Comparison of ENCODE assay signal across 26 mouse cellular contexts in genomic region chr10:78727876-78728275, GRCm38 (mm10). TPM values are rescaled to one million over a fixed set of nuclear protein-coding genes. Genes with fewer than 3 reads are reported as not detected.
A peak's percentile ranks its signal among the peaks of the same experiment; 100 is the strongest.
DNase-seq lines count a peak whose midpoint lies in the region; ATAC-seq lines count a peak whose summit lies in the region.
"Had no signal": no experiment of that assay in that cellular context is flagged by ENCODE, and none has a peak within 500 bp of the region (broad histone marks: within the 10 kb centered on the region; RNA-seq: fewer than 3 reads in every experiment).

No protein-coding gene starts in this region.

- no peak overlapping the region for H3K4me2 ChIP-seq in forebrain, embryonic 15.5 days (replicated peaks)
- no peak overlapping the region for H3K4me2 ChIP-seq in forebrain, embryonic 12.5 days
- H3K4me2 ChIP-seq in lung, embryonic 15.5 days: no peak overlapping the region
- no peak overlapping the region for H3K4me2 ChIP-seq in forebrain, embryonic 16.5 days (ENCODE audit: low read length)
- H3K4me2 ChIP-seq: embryonic facial prominence, embryonic 12.5 days; embryonic facial prominence, embryonic 15.5 days; heart, embryonic 12.5 days; heart, embryonic 15.5 days; hindbrain, embryonic 13.5 days; intestine, embryonic 15.5 days had no signal

- peak; percentile 77 for ATAC-seq in forebrain, embryonic 15.5 days (replicated peaks)
- ATAC-seq in forebrain, embryonic 12.5 days (ENCODE audit: low FRiP score): no peak
- ATAC-seq in lung, embryonic 15.5 days (ENCODE audit: borderline replicate concordance, extremely low read depth, low FRiP score, low TSS enrichment): no peak
- peak; percentile 79 for ATAC-seq in forebrain, embryonic 16.5 days
- ATAC-seq: CD4-positive, CD25-positive, alpha-beta regulatory T cell, adult 4 months; hindbrain, embryonic 16.5 days; intestine, embryonic 15.5 days had no signal

- H3K9ac ChIP-seq in forebrain, embryonic 15.5 days (replicated peaks): no peak overlapping the region
- no peak overlapping the region for H3K9ac ChIP-seq in forebrain, embryonic 12.5 days
- no peak overlapping the region for H3K9ac ChIP-seq in lung, embryonic 15.5 days
- H3K9ac ChIP-seq in forebrain, embryonic 16.5 days (replicated peaks; ENCODE audit: low read depth, low read length): no peak overlapping the region
- H3K9ac ChIP-seq: embryonic facial prominence, embryonic 12.5 days; embryonic facial prominence, embryonic 15.5 days; heart, embryonic 12.5 days; heart, embryonic 15.5 days; hindbrain, embryonic 13.5 days; intestine, embryonic 15.5 days had no signal

- H3K27ac ChIP-seq in forebrain, embryonic 15.5 days (replicated peaks): peak overlapping the region; percentile 65
- no peak overlapping the region for H3K27ac ChIP-seq in forebrain, embryonic 12.5 days
- peak overlapping the region; percentile 33; the same call in 1 of the 2 replicates for H3K27ac ChIP-seq in lung, embryonic 15.5 days
- no peak overlapping the region for H3K27ac ChIP-seq in forebrain, embryonic 16.5 days (ENCODE audit: low read length)
- H3K27ac ChIP-seq: embryonic facial prominence, embryonic 12.5 days; embryonic facial prominence, embryonic 15.5 days; heart, embryonic 15.5 days; hindbrain, embryonic 10.5 days; hindbrain, embryonic 13.5 days; intestine, embryonic 15.5 days had no signal

- no peaks in the 10 kb centered on the region for H3K9me3 ChIP-seq in forebrain, embryonic 15.5 days
- H3K9me3 ChIP-seq in forebrain, embryonic 12.5 days: no peaks in the 10 kb centered on the region
- H3K9me3 ChIP-seq in lung, embryonic 15.5 days: no peaks in the 10 kb centered on the region
- H3K9me3 ChIP-seq in forebrain, embryonic 16.5 days (ENCODE audit: control insufficient read depth, low read length): no peaks in the 10 kb centered on the region
- H3K9me3 ChIP-seq: embryonic facial prominence, embryonic 12.5 days; embryonic facial prominence, embryonic 15.5 days; heart, embryonic 12.5 days; heart, embryonic 15.5 days; hindbrain, embryonic 10.5 days; hindbrain, embryonic 13.5 days; intestine, embryonic 15.5 days had no signal

- WGBS in forebrain, embryonic 15.5 days: 63% methylated on average over 5 of the region's 5 CpGs
- 88% methylated on average over 5 of the region's 5 CpGs for WGBS in forebrain, embryonic 12.5 days
- WGBS in lung, embryonic 15.5 days: 79% methylated on average over 5 of the region's 5 CpGs
- 67% methylated on average over 5 of the region's 5 CpGs for WGBS in forebrain, embryonic 16.5 days

- DNase-seq in lung, postnatal 25 days (ENCODE audit: low spot score): no peak
- no peak for DNase-seq in cerebellum, postnatal 25 days
- DNase-seq: adrenal gland, adult 2 months; adrenal gland, postnatal 14 days; cerebellum, adult 18-20 months; cerebellum, adult 9-10 months; cerebellum, postnatal 14 days; gastrocnemius, postnatal 10 days; gastrocnemius, postnatal 36 days; heart, postnatal 10 days; heart, postnatal 36 days; kidney, adult 11 months had no signal

- no peak overlapping the region for H3K4me3 ChIP-seq in forebrain, embryonic 15.5 days
- no peak overlapping the region for H3K4me3 ChIP-seq in forebrain, embryonic 12.5 days (replicated peaks)
- H3K4me3 ChIP-seq in lung, embryonic 15.5 days: no peak overlapping the region
- no peak overlapping the region for H3K4me3 ChIP-seq in forebrain, embryonic 16.5 days (replicated peaks; ENCODE audit: low read length)
- H3K4me3 ChIP-seq: embryonic facial prominence, embryonic 12.5 days; embryonic facial prominence, embryonic 15.5 days; heart, embryonic 12.5 days; heart, embryonic 15.5 days; hindbrain, embryonic 10.5 days; hindbrain, embryonic 13.5 days; intestine, embryonic 15.5 days had no signal

- H3K4me1 ChIP-seq in forebrain, embryonic 15.5 days: peaks cover 14% of the 10 kb centered on the region
- no peaks in the 10 kb centered on the region for H3K4me1 ChIP-seq in forebrain, embryonic 12.5 days
- H3K4me1 ChIP-seq in lung, embryonic 15.5 days: peaks cover 10% of the 10 kb centered on the region; the same call in 1 of the 2 replicates
- H3K4me1 ChIP-seq in forebrain, embryonic 16.5 days (replicated peaks; ENCODE audit: control insufficient read depth, insufficient read depth, low read length): peaks cover 14% of the 10 kb centered on the region
- H3K4me1 ChIP-seq: embryonic facial prominence, embryonic 12.5 days; embryonic facial prominence, embryonic 15.5 days; heart, embryonic 12.5 days; heart, embryonic 15.5 days; hindbrain, embryonic 10.5 days; intestine, embryonic 15.5 days had no signal

- no peaks in the 10 kb centered on the region for H3K27me3 ChIP-seq in forebrain, embryonic 15.5 days
- no peaks in the 10 kb centered on the region for H3K27me3 ChIP-seq in forebrain, embryonic 12.5 days
- H3K27me3 ChIP-seq in lung, embryonic 15.5 days: no peaks in the 10 kb centered on the region
- no peaks in the 10 kb centered on the region for H3K27me3 ChIP-seq in forebrain, embryonic 16.5 days (replicated peaks; ENCODE audit: control insufficient read depth, insufficient read depth, low read length)
- H3K27me3 ChIP-seq: embryonic facial prominence, embryonic 12.5 days; embryonic facial prominence, embryonic 15.5 days; heart, embryonic 12.5 days; heart, embryonic 15.5 days; hindbrain, embryonic 13.5 days; intestine, embryonic 15.5 days had no signal

- no peaks in the 10 kb centered on the region for H3K36me3 ChIP-seq in forebrain, embryonic 15.5 days
- H3K36me3 ChIP-seq in forebrain, embryonic 12.5 days (replicated peaks): no peaks in the 10 kb centered on the region
- no peaks in the 10 kb centered on the region for H3K36me3 ChIP-seq in lung, embryonic 15.5 days
- H3K36me3 ChIP-seq in forebrain, embryonic 16.5 days (ENCODE audit: control insufficient read depth, insufficient read depth): no peaks in the 10 kb centered on the region
- H3K36me3 ChIP-seq: embryonic facial prominence, embryonic 12.5 days; embryonic facial prominence, embryonic 15.5 days; heart, embryonic 12.5 days; heart, embryonic 15.5 days; hindbrain, embryonic 10.5 days; hindbrain, embryonic 13.5 days; intestine, embryonic 15.5 days had no signal

RNA-seq across cellular contexts. Expression of gene Casp14, which starts 9.8 kb away (rescaled TPM):
- polyA plus RNA-seq in forebrain, embryonic 15.5 days (2015; fragmentation: Nextera tagmentation; extraction: Ambion mirVana): not detected in 2 replicates
- polyA plus RNA-seq in forebrain, embryonic 12.5 days (2016; fragmentation: Nextera tagmentation; extraction: Ambion mirVana): not detected in 2 replicates
- polyA plus RNA-seq in lung, embryonic 15.5 days (2015; fragmentation: Nextera tagmentation; extraction: Ambion mirVana): 0.06 and 0.08 TPM in 2 replicates
- polyA plus RNA-seq in forebrain, embryonic 16.5 days (2015; fragmentation: Nextera tagmentation; extraction: Ambion mirVana): 0.11 TPM in 1 of 2 replicates, not detected in the other
- polyA plus RNA-seq: adrenal gland, adult 2 months; C2C12; CD4-positive, CD25-positive, alpha-beta regulatory T cell, adult 4 months; embryonic facial prominence, embryonic 12.5 days; heart, embryonic 12.5 days; heart, embryonic 15.5 days; hindbrain, embryonic 13.5 days; hindbrain, embryonic 16.5 days had no signal

RNA-seq across cellular contexts. Expression of gene Ccdc105, which starts 25.0 kb away (rescaled TPM):
- 0.10 and 0.18 TPM in 2 replicates for polyA plus RNA-seq in forebrain, embryonic 15.5 days (2015; fragmentation: Nextera tagmentation; extraction: Ambion mirVana)
- polyA plus RNA-seq in forebrain, embryonic 12.5 days (2016; fragmentation: Nextera tagmentation; extraction: Ambion mirVana): 0.13 and 0.44 TPM in 2 replicates
- 0.09 TPM in 1 of 2 replicates, not detected in the other for polyA plus RNA-seq in lung, embryonic 15.5 days (2015; fragmentation: Nextera tagmentation; extraction: Ambion mirVana)
- polyA plus RNA-seq in forebrain, embryonic 16.5 days (2015; fragmentation: Nextera tagmentation; extraction: Ambion mirVana): 0.39 and 0.41 TPM in 2 replicates
- polyA plus RNA-seq: C2C12; CD4-positive, CD25-positive, alpha-beta regulatory T cell, adult 4 months; heart, embryonic 12.5 days; heart, embryonic 15.5 days had no signal

RNA-seq across cellular contexts. Expression of gene Slc1a6, which starts 52.4 kb away (rescaled TPM):
- polyA plus RNA-seq in forebrain, embryonic 15.5 days (2015; fragmentation: Nextera tagmentation; extraction: Ambion mirVana): 4.4 and 4.8 TPM in 2 replicates
- 1.7 and 1.8 TPM in 2 replicates for polyA plus RNA-seq in forebrain, embryonic 12.5 days (2016; fragmentation: Nextera tagmentation; extraction: Ambion mirVana)
- 1.1 and 1.2 TPM in 2 replicates for polyA plus RNA-seq in lung, embryonic 15.5 days (2015; fragmentation: Nextera tagmentation; extraction: Ambion mirVana)
- polyA plus RNA-seq in forebrain, embryonic 16.5 days (2015; fragmentation: Nextera tagmentation; extraction: Ambion mirVana): 5.4 and 7.4 TPM in 2 replicates
- polyA plus RNA-seq: C2C12; CD4-positive, CD25-positive, alpha-beta regulatory T cell, adult 4 months had no signal

Comparison
In these comparisons a context has a peak if more than half of its experiments do, and no peak if none do; other contexts are left out.
1. ATAC-seq: peak in forebrain, embryonic 15.5 days (single experiment) and forebrain, embryonic 16.5 days (single experiment); none in forebrain, embryonic 12.5 days (single experiment) and lung, embryonic 15.5 days (single experiment).
2. H3K27ac ChIP-seq: peak in forebrain, embryonic 15.5 days (single experiment) and lung, embryonic 15.5 days (single experiment); none in forebrain, embryonic 12.5 days (single experiment) and forebrain, embryonic 16.5 days (single experiment).